Mouse (Mus musculus) ZHBTc4 (cell line): ENCODE measurements at regions not wholly inside any gene's neighbourhood (a gene's known extent, or its start where the extent isn't known, plus 50 kb on each side); places are given as distances from the start of the nearest gene placed in this dataset.

Source experiments
- DNase-seq: peaks from one replicate; pipeline ENCODE4 v3.0.0-alpha.2; 2011; ENCODE audit warnings: low read depth, low spot score

GRCm38 (mm10) chr8:103493932-103494493 lies 607.4 kb upstream of the Cdh5 start:
- DNase-seq: no peak

- no peak for DNase-seq
These were observed 606.8 kb upstream of the Cdh5 start for GRCm38 (mm10) chr8:103494670-103495069.

- DNase-seq: no peak
These were observed 600.1 kb upstream of the Cdh5 start for GRCm38 (mm10) chr8:103501328-103501727.

- DNase-seq: no peak
These were observed 598.2 kb upstream of the Cdh5 start for GRCm38 (mm10) chr8:103502991-103503767.

GRCm38 (mm10) chr8:103506334-103506733 lies 595.1 kb upstream of the Cdh5 start:
- no peak for DNase-seq

- no peak for DNase-seq
These were observed 594.4 kb upstream of the Cdh5 start for GRCm38 (mm10) chr8:103507068-103507467.

GRCm38 (mm10) chr8:103520141-103520866 lies 581.1 kb upstream of the Cdh5 start:
- no peak for DNase-seq

- no peak for DNase-seq
These were observed 570.5 kb upstream of the Cdh5 start for GRCm38 (mm10) chr8:103530903-103531302.

- DNase-seq: no peak
These were observed 566.5 kb upstream of the Cdh5 start for GRCm38 (mm10) chr8:103534971-103535370.

- no peak for DNase-seq
These were observed 564.6 kb upstream of the Cdh5 start for GRCm38 (mm10) chr8:103536856-103537255.

- DNase-seq: no peak
These were observed 559.5 kb upstream of the Cdh5 start for GRCm38 (mm10) chr8:103541954-103542353.

GRCm38 (mm10) chr8:103551916-103552535 lies 549.4 kb upstream of the Cdh5 start:
- DNase-seq: no peak

GRCm38 (mm10) chr8:103561606-103562005 lies 539.8 kb upstream of the Cdh5 start:
- DNase-seq: no peak

GRCm38 (mm10) chr8:103570864-103571425 lies 530.5 kb upstream of the Cdh5 start:
- no peak for DNase-seq

- no peak for DNase-seq
These were observed 524.3 kb upstream of the Cdh5 start for GRCm38 (mm10) chr8:103577147-103577546.

GRCm38 (mm10) chr8:103578006-103578405 lies 523.4 kb upstream of the Cdh5 start:
- DNase-seq: no peak

GRCm38 (mm10) chr8:103608291-103608690 lies 493.1 kb upstream of the Cdh5 start:
- DNase-seq: no peak

- DNase-seq: peak; percentile 65
These were observed 477.5 kb upstream of the Cdh5 start for GRCm38 (mm10) chr8:103623781-103624434.

- no peak for DNase-seq
These were observed 476.1 kb upstream of the Cdh5 start for GRCm38 (mm10) chr8:103625166-103625890.

GRCm38 (mm10) chr8:103626446-103626845 lies 475.0 kb upstream of the Cdh5 start:
- no peak for DNase-seq

- no peak for DNase-seq
These were observed 468.9 kb upstream of the Cdh5 start for GRCm38 (mm10) chr8:103632543-103632942.
